Mouse (Mus musculus) T-helper 2 cell (primary cell): Measurements from ENCODE around the gene Cyp1a2.
"Not testable (repeated sequence)": the region's sequence is repeated elsewhere in the genome, so short reads cannot be mapped to it uniquely, and the experiment has no call there.

Source experiments
- in situ Hi-C: fragments of 300-600 bp; cut with MboI, MseI; formaldehyde crosslinking; loops from one replicate; pipeline ENCODE4 v1.15.1; 2025; ENCODE audit warnings: high pct_unique_total_duplicates

The Cyp1a2 gene

DNA sequence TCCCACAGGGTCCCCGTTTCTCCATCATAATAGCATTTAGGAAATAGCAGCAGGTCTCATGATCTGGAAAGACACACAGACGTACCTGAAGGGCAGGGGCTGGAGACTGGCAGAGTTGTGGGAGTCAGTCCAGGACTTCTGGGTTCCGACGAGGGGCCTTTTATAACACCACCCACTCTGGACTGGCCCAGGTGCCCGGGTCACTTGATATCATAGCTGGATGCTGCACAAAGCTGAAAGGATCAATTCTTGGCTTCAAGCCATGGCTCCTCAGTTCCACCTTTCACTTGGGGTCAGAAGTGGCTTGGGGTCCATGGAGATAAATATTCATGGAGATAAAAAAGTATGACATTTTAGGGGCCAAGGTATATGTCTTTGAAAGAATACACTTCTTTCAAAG, at the start of gene Cyp1a2:
Gene Cyp1a2 (minus strand): TSS at position 184 of the 400 bp plus-strand sequence.
- in situ Hi-C loops, result loop anchor here (5.0 kb wide), 1 partner anchor 49 kb away; no protein-coding TSS in a partner anchor

DNA sequence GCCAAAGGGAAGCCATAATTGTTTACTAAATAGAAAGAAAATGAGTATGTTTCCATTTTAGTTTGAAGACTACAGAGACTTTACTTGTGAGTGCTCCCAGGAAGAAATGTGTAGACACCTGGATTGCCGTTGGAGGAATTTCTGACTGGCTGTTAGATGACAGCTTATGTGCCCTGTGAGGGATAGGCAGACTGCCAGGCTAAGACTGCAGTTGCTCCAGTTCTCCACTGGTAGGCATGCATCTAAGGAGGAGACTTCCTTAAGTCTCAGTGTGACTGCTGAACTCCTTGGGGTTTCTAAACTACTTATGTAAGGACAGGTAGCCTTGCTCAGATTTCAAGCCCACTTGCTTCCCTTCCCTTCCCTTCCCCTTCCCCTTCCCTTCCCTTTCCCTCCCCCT, 44.8 kb upstream of the Cyp1a2 start:
- in situ Hi-C loops, result no loop called here

DNA sequence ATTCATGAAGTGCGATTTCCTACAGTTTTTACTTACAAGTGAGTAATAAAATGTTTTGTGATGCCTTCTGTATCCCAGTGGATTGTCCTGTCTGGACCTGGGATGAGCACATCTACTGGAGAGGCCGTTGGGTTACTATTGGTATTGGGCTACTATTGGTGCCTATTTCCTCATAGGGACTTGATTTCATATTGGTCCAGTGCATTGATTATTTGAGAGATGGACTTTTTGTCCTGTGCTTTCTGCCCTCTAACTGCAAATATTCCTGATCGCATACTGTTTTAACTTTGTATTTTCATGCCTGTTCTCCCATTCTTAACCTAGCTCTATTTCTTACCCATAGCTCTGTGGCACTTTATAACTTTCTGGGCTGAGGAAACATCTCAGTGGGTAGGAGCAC, 41.2 kb upstream of the Cyp1a2 start:
- in situ Hi-C loops, result no loop called here

DNA sequence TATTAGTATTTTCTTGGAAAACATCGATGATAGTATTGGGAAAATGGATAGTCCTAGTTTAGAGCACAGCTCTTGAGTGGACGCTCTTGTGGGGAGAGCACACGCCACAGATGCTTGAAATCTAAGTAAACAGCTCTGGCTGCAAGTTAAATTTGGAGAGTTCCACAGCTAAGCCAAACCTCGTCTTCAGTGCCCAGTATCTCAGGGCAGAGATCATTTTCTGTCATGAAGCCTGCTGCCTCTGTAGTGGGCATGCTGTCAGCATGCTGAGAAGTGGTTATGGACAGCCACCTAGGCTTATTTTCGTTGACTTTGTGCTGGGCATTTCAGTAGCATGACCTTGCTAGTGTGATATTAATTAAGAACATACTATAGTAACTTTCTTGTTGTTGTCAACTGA, 40.3 kb upstream of the Cyp1a2 start:
- in situ Hi-C loops, result no loop called here

DNA sequence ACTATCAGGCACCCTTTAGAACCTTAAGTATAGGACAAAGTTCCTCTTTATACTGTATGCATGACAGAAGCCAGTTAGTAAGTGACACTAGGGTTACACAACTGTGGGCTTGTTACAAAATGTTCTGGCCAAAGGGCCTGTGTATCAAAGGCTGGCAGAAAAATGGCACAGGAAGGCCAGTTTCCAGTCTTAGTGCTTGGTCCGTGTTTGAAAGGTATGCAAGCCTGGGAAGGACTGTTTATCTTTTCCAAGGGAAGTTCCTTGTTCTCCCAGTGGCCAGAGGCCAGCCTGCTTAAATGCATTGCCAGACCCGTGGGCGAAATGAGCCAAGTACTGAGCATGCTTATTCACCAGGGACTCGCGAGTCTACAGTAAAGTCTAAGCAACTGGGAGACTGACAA, 39.8 kb upstream of the Cyp1a2 start:
- in situ Hi-C loops, result no loop called here

DNA sequence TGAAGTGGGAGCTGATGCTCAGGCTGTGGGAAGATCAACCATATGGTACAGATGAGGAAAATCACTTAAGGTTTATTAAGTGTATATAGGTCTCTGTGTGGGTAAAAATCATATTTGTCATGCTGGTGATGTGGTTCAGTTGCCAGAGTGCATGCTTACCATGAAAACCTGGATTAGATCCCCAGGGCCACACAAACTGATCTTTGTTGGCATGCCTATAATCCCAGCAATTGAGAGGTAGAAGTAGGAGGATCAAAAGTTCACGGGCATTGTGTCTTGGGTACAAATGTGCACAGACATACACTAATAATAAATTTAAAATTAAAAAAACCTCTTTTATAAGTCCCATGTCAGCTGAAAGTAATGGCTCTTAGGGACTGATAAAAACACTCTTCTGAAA, 38.9 kb upstream of the Cyp1a2 start:
- in situ Hi-C loops, result no loop called here

DNA sequence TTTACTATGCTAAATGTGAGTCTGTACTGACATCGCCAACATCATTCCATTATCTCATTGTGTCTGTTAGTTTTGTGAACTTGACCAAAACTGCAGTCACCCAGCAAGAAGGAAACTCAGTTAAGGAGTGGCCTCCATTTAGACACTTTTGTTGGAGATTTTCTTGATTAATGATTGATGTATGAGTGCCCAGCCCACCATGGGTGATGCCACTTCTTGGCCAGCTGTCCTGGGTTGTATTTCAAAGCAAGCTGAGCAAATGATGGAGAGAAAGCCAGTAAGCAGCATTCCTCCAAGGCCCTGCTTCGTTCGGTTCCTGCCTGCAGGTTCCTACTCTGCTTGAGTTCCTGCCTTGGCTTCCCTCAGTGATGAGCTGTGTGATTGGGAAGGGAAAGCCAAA, 37.2 kb upstream of the Cyp1a2 start:
- in situ Hi-C loops, result no loop called here

DNA sequence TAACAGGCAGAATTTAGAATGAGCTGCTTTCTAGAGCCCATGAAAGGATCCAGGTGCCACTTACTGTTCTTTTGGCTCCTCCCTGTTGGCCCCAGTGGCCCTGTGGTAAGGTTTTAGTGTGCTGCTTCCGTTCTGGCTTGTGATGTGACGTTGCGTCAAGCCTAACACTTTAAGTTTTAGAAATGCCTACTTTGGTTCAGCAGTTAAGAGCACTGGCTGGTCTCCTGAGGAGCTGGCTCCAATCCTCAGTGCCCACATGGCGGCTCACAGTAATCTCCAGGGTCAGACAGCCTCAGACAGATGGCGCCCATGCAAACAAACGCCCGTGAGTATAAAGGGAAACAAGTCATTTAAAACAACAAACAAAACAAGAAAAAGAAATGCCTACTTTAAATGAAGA, 34.9 kb upstream of the Cyp1a2 start:
- in situ Hi-C loops, result no loop called here

DNA sequence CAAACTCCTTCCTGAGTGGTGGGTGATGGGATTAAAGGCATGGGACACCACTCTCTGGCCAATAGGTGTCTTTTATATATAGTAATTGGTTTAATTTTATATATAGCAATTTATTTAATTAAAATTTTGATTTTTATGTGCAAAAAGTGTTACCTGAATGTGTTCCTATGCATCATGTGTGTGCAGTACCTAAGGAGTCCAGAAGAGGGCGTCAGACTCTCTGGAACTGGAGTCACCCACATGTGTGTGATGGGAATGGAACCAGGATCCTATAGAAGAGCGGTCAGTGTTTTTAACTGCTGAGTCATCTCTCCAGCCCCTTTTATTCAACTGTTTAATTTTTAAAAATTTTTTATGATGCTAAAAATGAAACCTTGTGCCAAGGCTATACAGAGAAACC, 28.7 kb upstream of the Cyp1a2 start:
- in situ Hi-C loops, result no loop called here

DNA sequence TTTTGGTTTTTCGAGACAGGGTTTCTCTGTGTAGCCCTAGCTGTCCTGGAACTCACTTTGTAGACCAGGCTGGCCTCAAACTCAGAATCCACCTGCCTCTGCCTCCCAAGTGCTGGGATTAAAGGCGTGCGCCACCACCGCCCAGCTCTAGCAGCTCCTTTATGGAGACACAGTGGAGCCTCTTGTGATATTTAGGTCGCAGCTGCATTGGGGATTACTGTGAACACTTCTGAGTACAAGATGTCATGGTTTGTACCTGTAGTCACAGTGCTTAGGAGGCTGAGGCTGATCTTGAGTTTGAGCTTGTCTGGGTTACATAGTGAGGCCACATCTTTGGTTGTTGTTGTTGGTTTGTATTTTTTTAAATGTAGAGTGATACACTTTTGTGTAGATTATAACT, 26.7 kb upstream of the Cyp1a2 start:
- in situ Hi-C loops, result not testable (repeated sequence)

DNA sequence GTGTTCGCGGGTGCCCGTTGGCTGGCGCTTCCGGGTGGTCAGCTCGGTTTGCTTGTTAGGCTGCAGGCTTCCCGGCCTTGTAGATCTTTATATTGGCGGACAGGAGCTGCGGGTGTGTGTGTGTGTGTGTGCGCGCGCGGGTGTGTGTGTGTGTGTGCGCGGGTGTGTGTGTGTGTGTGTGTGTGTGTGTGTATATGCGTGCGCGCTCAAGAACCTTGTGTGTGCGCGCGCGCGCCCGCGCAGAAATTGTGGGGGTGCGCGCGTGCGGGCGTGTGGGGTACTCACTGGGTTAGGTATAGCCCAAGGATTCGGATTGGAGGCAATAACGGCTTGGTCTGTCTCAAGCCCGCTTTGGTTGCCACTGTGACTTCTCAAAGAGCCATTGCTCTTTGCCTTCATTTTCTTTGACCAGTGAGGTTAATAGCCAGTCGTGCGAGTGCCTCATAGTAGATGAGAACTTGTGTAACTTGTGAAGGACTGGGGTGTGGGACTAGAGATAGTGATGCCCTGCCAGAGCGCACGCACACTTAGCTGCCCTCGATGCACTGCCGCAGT, 25.3 kb upstream of the Cyp1a2 start:
- in situ Hi-C loops, result no loop called here

DNA sequence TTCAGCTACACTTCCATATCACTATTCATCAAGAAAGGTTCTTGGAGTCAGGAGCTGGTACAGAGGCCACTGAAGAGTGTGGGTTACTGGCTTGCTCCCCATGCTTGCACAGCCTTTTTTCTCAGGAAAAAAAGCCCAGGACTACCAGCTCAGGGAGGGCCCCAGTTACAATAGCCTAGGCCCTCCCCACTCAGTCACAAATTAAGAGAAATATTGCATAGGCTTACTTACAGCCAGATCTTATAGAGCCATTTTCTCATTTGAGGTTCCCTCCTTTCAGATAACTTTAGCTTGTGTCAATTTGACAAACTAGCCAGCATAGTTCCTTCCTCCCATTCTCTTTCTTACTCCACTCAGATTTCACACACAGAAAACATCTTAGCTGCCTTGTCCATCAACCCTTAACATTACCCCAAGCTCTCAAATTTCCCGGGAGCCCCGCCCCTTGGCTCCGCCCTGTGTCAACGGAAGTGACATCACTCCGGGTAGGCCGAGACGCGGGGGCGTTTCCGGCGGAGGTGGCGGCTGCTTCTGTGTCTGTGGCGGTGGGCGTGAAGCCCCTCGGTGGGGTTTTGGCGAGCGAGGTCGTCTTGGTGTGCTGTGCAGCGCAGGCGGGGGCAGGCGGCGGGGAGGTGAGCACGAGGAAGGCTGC, 24.7 kb upstream of the Cyp1a2 start, which contains the start of gene Edc3:
Gene Edc3 (plus strand): TSS at position 473 of the 652 bp plus-strand sequence.
- in situ Hi-C loops, result no loop called here

DNA sequence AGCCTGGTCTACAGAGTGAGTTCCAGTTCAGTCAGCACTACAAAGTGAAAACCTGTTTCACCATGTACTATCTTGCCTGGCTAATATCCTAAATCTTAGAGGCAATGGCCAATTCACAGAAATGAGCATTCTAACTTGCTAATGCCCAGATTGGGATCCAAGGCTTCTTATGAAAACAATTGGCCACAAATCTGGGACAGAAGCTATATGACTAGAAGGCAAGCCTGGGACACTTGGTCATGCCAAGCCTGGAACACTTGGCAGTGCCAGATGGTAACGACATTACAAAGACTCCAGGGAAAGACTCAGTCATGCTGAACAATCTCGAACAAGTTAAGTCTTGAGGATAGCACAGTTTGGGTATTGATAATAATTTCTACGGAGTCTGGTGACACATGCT, 23.0 kb upstream of the Cyp1a2 start:
- in situ Hi-C loops, result no loop called here

DNA sequence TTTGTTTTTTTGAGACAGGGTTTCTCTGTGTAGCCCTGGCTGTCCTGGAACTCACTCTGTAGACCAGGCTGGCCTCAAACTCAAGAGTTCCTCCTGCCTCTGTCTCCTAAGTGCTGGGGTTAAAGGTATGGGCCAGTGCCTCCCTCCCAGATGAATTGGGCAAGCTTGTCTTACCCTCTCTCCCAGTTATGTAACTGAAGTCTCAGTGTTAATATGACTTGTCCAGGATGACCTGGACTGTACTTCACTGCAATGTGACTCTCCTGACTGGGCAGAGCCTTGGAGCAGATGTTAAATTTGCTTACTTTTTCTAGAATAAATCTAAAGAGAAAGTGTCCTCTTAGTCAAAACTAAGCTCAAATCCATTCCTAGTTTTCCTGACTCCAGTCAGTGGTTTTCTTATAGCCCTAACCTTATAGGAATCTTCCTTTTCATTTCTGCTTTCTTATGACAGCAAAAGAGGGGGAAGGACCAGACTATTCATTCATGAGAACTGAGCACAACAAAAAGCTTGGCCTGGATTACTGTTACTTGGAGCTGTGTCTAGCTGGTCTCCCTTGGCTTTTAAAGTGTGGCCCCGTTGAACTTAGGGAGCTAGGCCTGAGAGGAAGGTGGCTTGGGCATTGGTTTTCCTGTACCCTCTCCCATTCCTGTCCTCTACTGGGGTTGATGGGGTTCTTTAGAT, 15.1 kb upstream of the Cyp1a2 start:
- in situ Hi-C loops, result no loop called here

DNA sequence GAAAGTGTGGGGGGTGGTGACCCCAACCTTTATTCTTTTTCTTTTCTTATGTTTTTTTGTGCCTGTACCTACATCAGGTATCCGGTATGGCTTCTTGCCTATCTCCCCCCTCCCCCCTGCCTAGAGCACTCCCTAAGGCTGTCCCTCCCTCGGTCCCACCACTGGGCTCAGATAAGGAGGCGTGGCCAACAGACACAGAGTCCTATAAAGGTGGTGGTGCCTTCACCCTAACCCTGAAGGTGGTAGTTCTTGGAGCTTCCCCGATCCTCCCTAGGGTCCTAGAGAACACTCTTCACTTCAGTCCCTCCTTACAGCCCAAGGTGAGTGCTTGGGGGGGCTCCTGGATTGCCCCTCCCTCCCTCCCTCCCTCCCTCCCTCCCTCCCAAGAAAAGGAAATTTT, 13.9 kb upstream of the Cyp1a2 start:
- in situ Hi-C loops, result no loop called here

DNA sequence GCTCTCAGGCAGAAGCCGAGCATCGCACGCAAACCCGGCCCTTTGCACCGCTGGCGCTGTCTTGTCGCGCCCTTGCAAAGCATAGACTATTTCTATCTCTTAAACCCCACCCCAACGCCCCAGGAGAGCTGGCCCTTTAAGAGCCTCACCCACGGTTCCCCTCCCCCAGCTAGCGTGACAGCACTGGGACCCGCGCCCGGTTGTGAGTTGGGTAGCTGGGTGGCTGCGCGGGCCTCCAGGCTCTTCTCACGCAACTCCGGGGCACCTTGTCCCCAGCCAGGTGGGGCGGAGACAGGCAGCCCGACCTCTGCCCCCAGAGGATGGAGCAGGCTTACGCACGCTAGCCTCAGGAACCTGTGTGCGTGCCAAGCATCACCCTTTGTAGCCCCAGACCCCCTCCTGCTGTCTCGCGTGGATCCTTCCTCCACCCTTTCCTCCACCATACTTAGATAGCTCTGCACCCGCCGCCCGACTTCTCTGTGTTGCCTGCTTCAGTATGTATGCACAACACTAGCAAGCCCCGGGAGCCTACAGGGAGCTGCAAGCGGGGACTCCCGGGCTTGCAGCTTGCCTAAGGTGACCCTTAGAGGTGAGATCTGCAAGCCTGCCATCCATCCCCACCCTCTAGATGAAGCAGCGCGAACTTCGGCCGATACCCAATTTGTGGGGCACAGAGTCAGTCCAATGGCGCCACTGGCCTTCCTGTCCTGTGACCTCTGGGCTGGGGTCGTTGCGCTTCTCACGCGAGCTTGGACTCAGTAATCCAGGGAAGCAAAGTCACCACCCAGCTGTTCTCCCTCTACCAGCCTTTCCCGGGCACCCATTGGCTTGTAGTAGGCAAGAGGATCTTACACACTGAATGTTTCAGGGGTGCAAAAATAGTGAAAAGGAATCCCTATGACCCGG, 13.1 kb upstream of the Cyp1a2 start:
- in situ Hi-C loops, result no loop called here

DNA sequence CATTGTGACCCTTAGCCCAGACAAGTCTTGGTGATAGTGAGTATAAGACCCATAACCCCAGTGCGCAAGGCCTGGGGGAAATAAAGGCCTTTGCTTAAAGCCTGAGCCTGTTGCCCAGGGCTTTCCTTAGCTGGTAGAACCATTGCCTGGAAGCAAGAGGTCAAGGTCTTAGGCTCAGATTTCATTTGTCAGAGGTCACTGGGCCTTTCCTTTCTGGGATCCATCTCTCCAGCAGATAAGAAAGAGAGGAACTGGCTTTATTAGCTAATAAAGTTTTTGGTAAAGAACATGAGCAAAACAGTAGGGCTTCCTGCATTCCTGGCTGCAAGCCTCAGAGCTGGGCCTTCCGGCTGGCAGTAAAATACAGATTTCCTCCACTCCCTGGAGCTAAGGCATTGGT, 10.6 kb upstream of the Cyp1a2 start:
- in situ Hi-C loops, result no loop called here

DNA sequence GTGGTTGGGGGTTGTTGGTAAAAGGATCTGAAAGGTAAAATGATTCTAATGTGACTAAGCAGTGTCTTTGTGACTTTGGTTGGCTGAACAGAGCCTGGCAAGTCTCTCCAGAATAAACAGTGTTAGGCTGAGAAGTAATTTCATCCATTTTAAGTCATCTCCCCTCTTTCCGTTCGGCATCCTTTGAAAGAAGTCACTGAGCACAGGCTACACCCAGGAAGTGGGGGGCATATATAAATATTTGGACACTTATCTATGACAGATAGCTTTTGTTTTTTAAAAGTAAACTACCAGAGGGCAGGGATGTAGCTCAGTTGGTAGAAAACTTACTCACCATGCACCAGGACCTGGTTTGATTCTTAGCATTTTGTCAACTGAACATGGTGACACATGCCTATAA, 5.1 kb upstream of the Cyp1a2 start:
- in situ Hi-C loops, result no loop called here

DNA sequence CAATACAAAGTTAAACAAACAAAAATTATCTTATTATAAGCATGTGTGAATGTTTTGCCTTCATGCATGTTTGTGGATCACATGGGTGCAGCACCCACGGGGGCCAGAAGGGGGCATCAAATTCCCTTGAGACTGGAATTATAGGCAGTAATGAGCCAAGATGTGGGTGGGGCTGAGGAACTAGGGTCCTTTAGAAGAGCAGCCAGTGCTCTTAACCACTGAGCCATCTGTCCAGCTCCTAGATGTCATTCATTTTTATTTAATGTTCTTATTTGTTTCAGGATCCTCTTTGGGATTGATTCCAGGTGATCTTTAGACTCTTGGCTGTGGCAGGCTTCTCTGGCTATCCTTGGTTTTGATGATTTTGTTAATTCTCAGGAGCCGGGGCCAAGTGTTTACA, 4.7 kb upstream of the Cyp1a2 start:
- in situ Hi-C loops, result no loop called here

DNA sequence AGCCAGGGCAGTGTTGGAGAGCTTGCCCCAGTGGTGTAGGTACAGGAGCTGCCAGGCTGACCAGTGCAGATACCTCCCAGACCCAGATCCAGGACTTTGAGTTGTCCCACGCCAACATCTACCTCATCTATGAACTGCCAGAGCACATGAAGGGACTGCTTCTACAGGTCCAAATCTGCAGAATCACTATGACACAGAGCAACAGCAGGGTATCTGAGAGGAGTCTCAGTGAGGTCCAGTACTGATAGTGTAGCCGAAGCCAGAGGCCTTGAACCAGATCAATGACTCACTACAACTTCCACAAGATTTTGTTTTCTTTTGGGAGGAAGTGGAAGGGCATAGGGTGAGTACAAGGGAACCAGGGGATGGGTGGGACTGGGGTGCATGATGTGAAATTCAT, 4.2 kb upstream of the Cyp1a2 start, which contains the start of gene Cyp1a1:
Gene Cyp1a1 (plus strand): TSS at position 178 of the 400 bp plus-strand sequence.
- in situ Hi-C loops, result no loop called here

DNA sequence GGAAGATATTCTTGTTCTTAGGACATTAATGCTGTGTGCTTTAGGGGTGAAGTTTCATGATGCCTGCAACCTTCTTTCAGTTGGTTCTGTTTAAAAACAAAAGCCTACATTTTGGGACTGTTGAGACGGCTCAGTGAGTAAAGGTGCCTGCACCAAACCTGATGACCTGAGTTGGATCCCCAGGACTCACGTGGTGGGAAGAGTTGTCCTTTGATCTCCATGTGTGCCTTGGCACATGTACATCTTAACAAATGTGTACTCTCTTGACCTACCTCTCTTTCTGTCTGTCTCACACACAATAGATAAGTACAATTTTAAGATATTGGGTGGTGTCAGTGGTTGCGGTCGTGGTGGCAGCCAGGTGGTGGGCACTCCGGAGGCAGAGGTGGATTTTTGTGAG, 2.5 kb upstream of the Cyp1a2 start:
- in situ Hi-C loops, result no loop called here

DNA sequence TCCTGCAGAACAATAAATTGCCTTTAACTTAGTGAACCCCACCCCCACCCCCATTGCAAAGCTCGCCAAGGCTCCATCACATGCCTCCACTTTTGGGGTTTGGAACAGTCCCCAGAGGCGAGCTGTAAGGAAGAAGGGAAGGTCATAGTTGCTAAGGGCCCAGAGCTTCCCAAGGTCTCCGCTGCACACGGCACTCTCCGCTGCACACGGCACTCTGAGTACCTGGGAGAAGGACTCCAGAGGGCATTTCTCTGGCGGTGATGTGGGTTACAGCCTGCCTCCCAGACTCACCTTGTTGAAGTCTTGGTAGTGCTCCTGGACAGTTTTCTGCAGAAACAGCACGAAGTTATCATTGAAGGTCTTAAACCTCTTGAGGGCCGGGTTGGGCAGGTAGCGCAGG, 2.1 kb downstream of the Cyp1a2 start:
- in situ Hi-C loops, result loop anchor here (5.0 kb wide), 1 partner anchor 51 kb away; no protein-coding TSS in a partner anchor
